Mouse (Mus musculus) forebrain, embryonic 13.5 days (tissue): ENCODE data around the gene Stra6l. TPM values are rescaled to one million over a fixed set of nuclear protein-coding genes. Genes with fewer than 3 reads are reported as not detected.

Experiments
- ATAC-seq: fragments of 200-750 bp; cut with Nextera tagmentation; 2 replicates; pipeline ENCODE4 v1.8.0; 2017
- H3K27ac ChIP-seq: fragments of 300-500 bp; sonication (generic); 2 replicates; pipeline ENCODE4 v1.5.1; 2015; ENCODE audit warnings: inconsistent platforms, mild to moderate bottlenecking, moderate library complexity
- H3K27me3 ChIP-seq: fragments of 300-500 bp; sonication (generic); 2 replicates; pipeline ENCODE4 v1.6.1; 2015; ENCODE audit warnings: mild to moderate bottlenecking, inconsistent platforms
- H3K36me3 ChIP-seq: fragments of 300-500 bp; sonication (generic); 2 replicates; pipeline ENCODE4 v1.6.1; 2015; ENCODE audit warnings: mild to moderate bottlenecking, inconsistent platforms; ENCODE audit not compliant: poor library complexity, severe bottlenecking
- H3K4me1 ChIP-seq: fragments of 300-500 bp; sonication (generic); 2 replicates; pipeline ENCODE4 v1.6.1; 2015; ENCODE audit warnings: inconsistent platforms
- H3K4me2 ChIP-seq: fragments of 300-500 bp; sonication (generic); 2 replicates; pipeline ENCODE4 v1.6.1; 2015; ENCODE audit warnings: inconsistent platforms, mild to moderate bottlenecking, moderate library complexity
- H3K4me3 ChIP-seq: fragments of 300-500 bp; sonication (generic); 2 replicates; pipeline ENCODE4 v1.5.1; 2015; ENCODE audit warnings: mild to moderate bottlenecking, inconsistent platforms
- H3K9ac ChIP-seq: fragments of 300-500 bp; sonication (generic); 2 replicates; pipeline ENCODE4 v1.6.1; 2015; ENCODE audit warnings: mild to moderate bottlenecking, inconsistent platforms
- H3K9me3 ChIP-seq: fragments of 300-500 bp; sonication (generic); replicated peaks from 2 replicates; pipeline ENCODE4 v1.6.1; 2016; ENCODE audit warnings: inconsistent platforms
- WGBS: fragments of 180-500 bp; shearing (Covaris S2); methylation state at CpG from one replicate; pipeline ENCODE4 v1.1.7; 2015; 5-methylcytosine and 5-hydroxymethylcytosine counted together
- polyA plus RNA-seq: library from polyadenylated mRNA; unstranded; fragments of >200 nt; fragmentation: Nextera tagmentation; extraction: Ambion mirVana; gene quantifications from 2 replicates; pipeline ENCODE4 v1.2.1, GENCODE M21; 2015

The Stra6l gene
- polyA plus RNA-seq, 1 experiment from 2014 or later, result 1.1 TPM

- H3K36me3 ChIP-seq, result no peaks in the 10 kb centered on the region
- H3K4me1 ChIP-seq, result peaks cover 15% of the 10 kb centered on the region; the same call in 1 of the 2 replicates
- H3K4me2 ChIP-seq, result no peak overlapping the region
- no peak overlapping the region for H3K9ac ChIP-seq
- no peak for ATAC-seq
- no peak overlapping the region for H3K27ac ChIP-seq
- peaks cover 2% of the 10 kb centered on the region; the same call in 1 of the 2 replicates for H3K27me3 ChIP-seq
- H3K4me3 ChIP-seq, result no peak overlapping the region
- 29% methylated on average over 1 of the region's 1 CpGs for WGBS
- no peaks in the 10 kb centered on the region for H3K9me3 ChIP-seq
Measured at GRCm38 (mm10) chr4:45849419-45849818, 955 bp downstream of the Stra6l start.

GRCm38 (mm10) chr4:45851640-45852051, 3.2 kb downstream of the Stra6l start:
- 51% methylated on average over 3 of the region's 3 CpGs for WGBS
- no peak overlapping the region for H3K4me3 ChIP-seq
- peaks cover 6% of the 10 kb centered on the region; the same call in 1 of the 2 replicates for H3K27me3 ChIP-seq
- no peak overlapping the region for H3K9ac ChIP-seq
- no peaks in the 10 kb centered on the region for H3K36me3 ChIP-seq
- ATAC-seq, result no peak
- H3K9me3 ChIP-seq, result 0 out of 2 replicates have a peak, but pooled peaks cover 3% of the 10 kb centered on the region
- no peak overlapping the region for H3K4me2 ChIP-seq
- H3K27ac ChIP-seq, result no peak overlapping the region
- H3K4me1 ChIP-seq, result peaks cover 17% of the 10 kb centered on the region; the same call in 1 of the 2 replicates

- Histone ChIP-seq H3K36me3 (no peaks in the 10 kb centered on the region), H3K4me2 (no peak overlapping the region), H3K27me3 (peaks cover 6% of the 10 kb centered on the region; the same call in 1 of the 2 replicates), H3K27ac (no peak overlapping the region; the same call in 1 of the 2 replicates), H3K4me3 (no peak overlapping the region), H3K9me3 (0 out of 2 replicates have a peak, but pooled peaks cover 3% of the 10 kb centered on the region), H3K9ac (0 out of 2 replicates have a peak overlapping the region, but pooled peaks have one; percentile 8), H3K4me1 (peaks cover 17% of the 10 kb centered on the region; the same call in 1 of the 2 replicates)
- no peak for ATAC-seq
- WGBS, result 83% methylated on average over 15 of the region's 15 CpGs
Measured at GRCm38 (mm10) chr4:45853496-45854246, 5.2 kb downstream of the Stra6l start.

- H3K4me1 ChIP-seq, result peaks cover 9% of the 10 kb centered on the region; the same call in 1 of the 2 replicates
- 42% methylated on average over 19 of the region's 19 CpGs for WGBS
- no peaks in the 10 kb centered on the region for H3K36me3 ChIP-seq
- no peak overlapping the region for H3K27ac ChIP-seq
- H3K9ac ChIP-seq, result no peak overlapping the region
- H3K4me3 ChIP-seq, result no peak overlapping the region
- peak; percentile 85 for ATAC-seq
- H3K27me3 ChIP-seq, result peaks cover 4% of the 10 kb centered on the region; the same call in 1 of the 2 replicates
- H3K9me3 ChIP-seq, result peaks cover 9% of the 10 kb centered on the region; the same call in 1 of the 2 replicates
- H3K4me2 ChIP-seq, result no peak overlapping the region
Measured at GRCm38 (mm10) chr4:45855803-45856424, 7.5 kb downstream of the Stra6l start.

GRCm38 (mm10) chr4:45861160-45861559, 12.7 kb downstream of the Stra6l start:
- Histone ChIP-seq H3K4me3 (no peak overlapping the region), H3K27ac (no peak overlapping the region), H3K9ac (no peak overlapping the region), H3K4me1 (no peaks in the 10 kb centered on the region), H3K9me3 (peaks cover 6% of the 10 kb centered on the region; the same call in 1 of the 2 replicates), H3K36me3 (no peaks in the 10 kb centered on the region), H3K4me2 (no peak overlapping the region), H3K27me3 (0 out of 2 replicates have a peak, but pooled peaks cover 2% of the 10 kb centered on the region)
- no peak for ATAC-seq
- WGBS, result 58% methylated on average over 5 of the region's 5 CpGs

GRCm38 (mm10) chr4:45867416-45867815, 19.0 kb downstream of the Stra6l start:
- H3K4me1 ChIP-seq, result peaks cover 5% of the 10 kb centered on the region
- no peak overlapping the region for H3K9ac ChIP-seq
- no peaks in the 10 kb centered on the region for H3K36me3 ChIP-seq
- 52% methylated on average over 8 of the region's 8 CpGs for WGBS
- H3K4me2 ChIP-seq, result no peak overlapping the region
- no peaks in the 10 kb centered on the region for H3K9me3 ChIP-seq
- H3K27ac ChIP-seq, result no peak overlapping the region
- ATAC-seq, result no peak
- H3K4me3 ChIP-seq, result no peak overlapping the region
- 0 out of 2 replicates have a peak, but pooled peaks cover 5% of the 10 kb centered on the region for H3K27me3 ChIP-seq

- H3K27ac ChIP-seq, result no peak overlapping the region
- no peak overlapping the region for H3K9ac ChIP-seq
- H3K4me1 ChIP-seq, result peaks cover 5% of the 10 kb centered on the region
- 0 out of 2 replicates have a peak, but pooled peaks cover 5% of the 10 kb centered on the region for H3K27me3 ChIP-seq
- no peak for ATAC-seq
- no peak overlapping the region for H3K4me3 ChIP-seq
- 25% methylated on average over 24 of the region's 24 CpGs for WGBS
- no peaks in the 10 kb centered on the region for H3K9me3 ChIP-seq
- peak overlapping the region; percentile 12; the same call in 1 of the 2 replicates for H3K4me2 ChIP-seq
- H3K36me3 ChIP-seq, result no peaks in the 10 kb centered on the region
Measured at GRCm38 (mm10) chr4:45869021-45869815, 20.8 kb downstream of the Stra6l start.

GRCm38 (mm10) chr4:45872147-45872546, 23.7 kb downstream of the Stra6l start:
- 100% methylated on average over 1 of the region's 2 CpGs for WGBS
- ATAC-seq, result no peak

GRCm38 (mm10) chr4:45878929-45879328, 30.5 kb downstream of the Stra6l start:
- no peaks in the 10 kb centered on the region for H3K36me3 ChIP-seq

More at GRCm38 (mm10) chr4:45872147-45872546, 23.7 kb downstream of the Stra6l start:
- Histone ChIP-seq H3K27me3 (0 out of 2 replicates have a peak, but pooled peaks cover 2% of the 10 kb centered on the region), H3K4me2 (no peak overlapping the region), H3K9ac (no peak overlapping the region), H3K27ac (no peak overlapping the region), H3K4me3 (no peak overlapping the region), H3K9me3 (no peaks in the 10 kb centered on the region), H3K36me3 (no peaks in the 10 kb centered on the region), H3K4me1 (peaks cover 5% of the 10 kb centered on the region)

GRCm38 (mm10) chr4:45882521-45882920, 34.1 kb downstream of the Stra6l start:
- Histone ChIP-seq H3K4me1 (no peaks in the 10 kb centered on the region), H3K27me3 (0 out of 2 replicates have a peak, but pooled peaks cover 4% of the 10 kb centered on the region), H3K27ac (no peak overlapping the region), H3K9ac (no peak overlapping the region), H3K4me3 (no peak overlapping the region), H3K36me3 (no peaks in the 10 kb centered on the region), H3K9me3 (no peaks in the 10 kb centered on the region), H3K4me2 (no peak overlapping the region)
- ATAC-seq, result no peak
- 92% methylated on average over 9 of the region's 9 CpGs for WGBS

More at GRCm38 (mm10) chr4:45878929-45879328, 30.5 kb downstream of the Stra6l start:
- Histone ChIP-seq H3K4me2 (no peak overlapping the region), H3K4me1 (no peaks in the 10 kb centered on the region), H3K27ac (no peak overlapping the region), H3K4me3 (no peak overlapping the region), H3K9me3 (no peaks in the 10 kb centered on the region), H3K27me3 (0 out of 2 replicates have a peak, but pooled peaks cover 4% of the 10 kb centered on the region), H3K9ac (no peak overlapping the region)
- ATAC-seq, result no peak
- WGBS, result 39% methylated on average over 5 of the region's 5 CpGs

GRCm38 (mm10) chr4:45883250-45883649, 34.8 kb downstream of the Stra6l start:
- WGBS, result 92% methylated on average over 16 of the region's 16 CpGs

More at GRCm38 (mm10) chr4:45883250-45883649, 34.8 kb downstream of the Stra6l start:
- 0 out of 2 replicates have a peak, but pooled peaks cover 4% of the 10 kb centered on the region for H3K27me3 ChIP-seq
- H3K4me2 ChIP-seq, result no peak overlapping the region
- ATAC-seq, result no peak
- no peak overlapping the region for H3K9ac ChIP-seq
- no peak overlapping the region for H3K27ac ChIP-seq
- H3K9me3 ChIP-seq, result no peaks in the 10 kb centered on the region
- no peaks in the 10 kb centered on the region for H3K4me1 ChIP-seq
- no peaks in the 10 kb centered on the region for H3K36me3 ChIP-seq
- H3K4me3 ChIP-seq, result no peak overlapping the region
